Mouse (Mus musculus) ES-Bruce4 (cell line): Measurements from ENCODE around the gene Rundc1.

ENCODE experiments used
- CTCF ChIP-seq: IDR thresholded peaks from one replicate; pipeline ENCODE4 v1.8.1; 2011; ENCODE audit warnings: low read depth, low read length
- POLR2A ChIP-seq: IDR thresholded peaks from one replicate; pipeline ENCODE4 v1.8.1; 2011; ENCODE audit warnings: low read length; ENCODE audit not compliant: insufficient read depth

- TF ChIP-seq CTCF (no peak), POLR2A (no peak)
Observed at GRCm38 (mm10) chr11:101454702-101455101, 29.8 kb downstream of the Rundc1 start.
